Mouse (Mus musculus) erythroblast, embryonic 14.5 days (primary cell): Measurements from ENCODE around the gene Spns1.

Source experiments
- GATA1 ChIP-seq: IDR thresholded peaks from 2 replicates; pipeline ENCODE4 v1.6.1; 2012; ENCODE audit warnings: low read length, inconsistent platforms, mixed read lengths
- TAL1 ChIP-seq: IDR thresholded peaks from 3 replicates; pipeline ENCODE4 v1.6.1; 2012; ENCODE audit warnings: low read length, inconsistent platforms, mixed read lengths

GRCm38 (mm10) chr7:126323729-126324128 is 53.5 kb downstream of the Spns1 start:
- TF ChIP-seq TAL1 (no peak), GATA1 (no peak)
